Mouse (Mus musculus) ovary, postnatal 14 days (tissue): Measurements from ENCODE around the gene Smad6.

ENCODE experiments used
- DNase-seq: peaks from one replicate; pipeline ENCODE4 v3.0.0; 2022; ENCODE audit warnings: low spot score

The Smad6 gene

GRCm38 (mm10) chr9:64021319-64021850, 474 bp downstream of the Smad6 start:
- DNase-seq: no peak

GRCm38 (mm10) chr9:64020606-64021318, 1.1 kb downstream of the Smad6 start:
- no peak for DNase-seq

GRCm38 (mm10) chr9:64020171-64020605, 1.7 kb downstream of the Smad6 start:
- no peak for DNase-seq

- no peak for DNase-seq
These were observed 2.6 kb downstream of the Smad6 start for GRCm38 (mm10) chr9:64019036-64019886.

- peak; percentile 58 for DNase-seq
These were observed 3.7 kb downstream of the Smad6 start for GRCm38 (mm10) chr9:64017861-64018793.

- DNase-seq: peak; percentile 44
These were observed 5.0 kb downstream of the Smad6 start for GRCm38 (mm10) chr9:64016648-64017400.

- no peak for DNase-seq
These were observed 5.8 kb downstream of the Smad6 start for GRCm38 (mm10) chr9:64016092-64016491.

GRCm38 (mm10) chr9:64014801-64015200, 7.1 kb downstream of the Smad6 start:
- DNase-seq: no peak

GRCm38 (mm10) chr9:64011356-64011755, 10.5 kb downstream of the Smad6 start:
- DNase-seq: no peak

- no peak for DNase-seq
These were observed 18.9 kb downstream of the Smad6 start for GRCm38 (mm10) chr9:64002981-64003380.

GRCm38 (mm10) chr9:64001081-64001480, 20.8 kb downstream of the Smad6 start:
- DNase-seq: no peak

- DNase-seq: no peak
These were observed 21.8 kb downstream of the Smad6 start for GRCm38 (mm10) chr9:64000085-64000484.

- no peak for DNase-seq
These were observed 22.7 kb downstream of the Smad6 start for GRCm38 (mm10) chr9:63999194-63999593.

GRCm38 (mm10) chr9:63998026-63998425, 23.8 kb downstream of the Smad6 start:
- no peak for DNase-seq

GRCm38 (mm10) chr9:63997439-63997838, 24.4 kb downstream of the Smad6 start:
- no peak for DNase-seq

- DNase-seq: no peak
These were observed 28.6 kb downstream of the Smad6 start for GRCm38 (mm10) chr9:63993256-63993655.

- no peak for DNase-seq
These were observed 29.1 kb downstream of the Smad6 start for GRCm38 (mm10) chr9:63992761-63993160.

GRCm38 (mm10) chr9:63991193-63991592, 30.7 kb downstream of the Smad6 start:
- DNase-seq: no peak

- no peak for DNase-seq
These were observed 32.2 kb downstream of the Smad6 start for GRCm38 (mm10) chr9:63989641-63990040.

GRCm38 (mm10) chr9:63989214-63989613, 32.6 kb downstream of the Smad6 start:
- DNase-seq: no peak

GRCm38 (mm10) chr9:63985125-63985524, 36.7 kb downstream of the Smad6 start:
- DNase-seq: no peak
